12 mouse cellular contexts compared by ENCODE assay signal in genomic region chr7:131113676-131114075, GRCm38 (mm10). TPM values are rescaled to one million over a fixed set of nuclear protein-coding genes. Genes with fewer than 3 reads are reported as not detected.
DNase-seq lines count a peak whose midpoint lies in the region; ATAC-seq lines count a peak whose summit lies in the region.
"Had no signal": no experiment of that assay in that cellular context is flagged by ENCODE, and none has a peak within 500 bp of the region (broad histone marks: within the 10 kb centered on the region; RNA-seq: fewer than 3 reads in every experiment).

No protein-coding gene starts in this region.

- no peak overlapping the region for H3K4me2 ChIP-seq in midbrain, embryonic 14.5 days (ENCODE audit: low read length)
- H3K4me2 ChIP-seq: embryonic facial prominence, embryonic 13.5 days had no signal

- H3K27me3 ChIP-seq in midbrain, embryonic 14.5 days (ENCODE audit: control insufficient read depth, insufficient read depth, low read length): no peaks in the 10 kb centered on the region
- no peaks in the 10 kb centered on the region for H3K27me3 ChIP-seq in midbrain, embryonic 10.5 days (ENCODE audit: low read depth, poor library complexity, severe bottlenecking)
- H3K27me3 ChIP-seq: embryonic facial prominence, embryonic 13.5 days had no signal

- peak; percentile 8 for DNase-seq in gastrocnemius, postnatal 10 days
- DNase-seq in gastrocnemius, postnatal 36 days: no peak
- DNase-seq in midbrain, embryonic 14.5 days: peak; percentile 4
- DNase-seq in midbrain, embryonic 10.5 days (ENCODE audit: low spot score): no peak
- peak; percentile 68 to 69 for DNase-seq in cerebellum, postnatal 14 days
- peak; percentile 26 for DNase-seq in right cerebral cortex, postnatal 14 days
- DNase-seq in neural tube, embryonic 10.5 days (ENCODE audit: extremely low spot score, low spot score): no peak
- DNase-seq: kidney, postnatal 14 days had no signal

- H3K9me3 ChIP-seq in midbrain, embryonic 14.5 days (ENCODE audit: control insufficient read depth, low read length): no peaks in the 10 kb centered on the region
- no peaks in the 10 kb centered on the region for H3K9me3 ChIP-seq in midbrain, embryonic 10.5 days (replicated peaks)
- H3K9me3 ChIP-seq: embryonic facial prominence, embryonic 13.5 days had no signal

- H3K4me1 ChIP-seq in midbrain, embryonic 14.5 days (ENCODE audit: control insufficient read depth, insufficient read depth, low read length): no peaks in the 10 kb centered on the region
- H3K4me1 ChIP-seq in midbrain, embryonic 10.5 days: no peaks in the 10 kb centered on the region
- H3K4me1 ChIP-seq: embryonic facial prominence, embryonic 13.5 days had no signal

- no peak for ATAC-seq in midbrain, embryonic 14.5 days (ENCODE audit: low FRiP score, low TSS enrichment)

- no peak overlapping the region for H3K27ac ChIP-seq in midbrain, embryonic 14.5 days (replicated peaks; ENCODE audit: low read depth, low read length)
- H3K27ac ChIP-seq in midbrain, embryonic 10.5 days (replicated peaks): no peak overlapping the region
- H3K27ac ChIP-seq: embryonic facial prominence, embryonic 13.5 days had no signal

- intact Hi-C loops in gastrocnemius, postnatal 36 days (cut with DNase I): no loop called here

- WGBS in midbrain, embryonic 14.5 days: 83% methylated on average over 6 of the region's 6 CpGs
- WGBS in midbrain, embryonic 10.5 days: 81% methylated on average over 6 of the region's 6 CpGs

- H3K36me3 ChIP-seq in midbrain, embryonic 14.5 days (ENCODE audit: control insufficient read depth, insufficient read depth, low read length): no peaks in the 10 kb centered on the region
- no peaks in the 10 kb centered on the region for H3K36me3 ChIP-seq in midbrain, embryonic 10.5 days
- H3K36me3 ChIP-seq: embryonic facial prominence, embryonic 13.5 days had no signal

- no peak overlapping the region for H3K9ac ChIP-seq in midbrain, embryonic 14.5 days (replicated peaks; ENCODE audit: low read length)
- H3K9ac ChIP-seq: embryonic facial prominence, embryonic 13.5 days had no signal

- no peak overlapping the region for H3K4me3 ChIP-seq in midbrain, embryonic 14.5 days (replicated peaks; ENCODE audit: low read depth, low read length)
- no peak overlapping the region for H3K4me3 ChIP-seq in midbrain, embryonic 10.5 days
- H3K4me3 ChIP-seq: embryonic facial prominence, embryonic 13.5 days had no signal

RNA-seq across cellular contexts. Expression of gene 4933402N03Rik, which starts 32.4 kb away (rescaled TPM):
- total RNA-seq in gastrocnemius, postnatal 10 days (2021): not detected
- not detected for total RNA-seq in gastrocnemius, postnatal 36 days (2021)
- not detected in 2 replicates for polyA plus RNA-seq in midbrain, embryonic 14.5 days (2014; fragmentation: Nextera tagmentation; extraction: Ambion mirVana)
- polyA plus RNA-seq in midbrain, embryonic 10.5 days (2016; fragmentation: Nextera tagmentation; extraction: Ambion mirVana): not detected in 2 replicates
- total RNA-seq: hematopoietic stem cell, adult 5-6 weeks; left cerebral cortex, postnatal 10 days had no signal
- polyA plus RNA-seq: embryonic facial prominence, embryonic 13.5 days; liver, embryonic 16.5 days had no signal

Comparison
In these comparisons a context has a peak if more than half of its experiments do, and no peak if none do; other contexts are left out.
1. DNase-seq: peak in gastrocnemius, postnatal 10 days (single experiment), midbrain, embryonic 14.5 days (single experiment), cerebellum, postnatal 14 days (2 of 2) and right cerebral cortex, postnatal 14 days (single experiment); none in gastrocnemius, postnatal 36 days (0 of 2), midbrain, embryonic 10.5 days (single experiment) and neural tube, embryonic 10.5 days (single experiment).